Mouse (Mus musculus): Measurements from ENCODE around the gene Dennd1a. TPM values are rescaled to one million over a fixed set of nuclear protein-coding genes. Genes with fewer than 3 reads are reported as not detected.

The Dennd1a gene
- polyA plus RNA-seq, 1 experiment from 2014 or later, result 17.3 TPM

DNA sequence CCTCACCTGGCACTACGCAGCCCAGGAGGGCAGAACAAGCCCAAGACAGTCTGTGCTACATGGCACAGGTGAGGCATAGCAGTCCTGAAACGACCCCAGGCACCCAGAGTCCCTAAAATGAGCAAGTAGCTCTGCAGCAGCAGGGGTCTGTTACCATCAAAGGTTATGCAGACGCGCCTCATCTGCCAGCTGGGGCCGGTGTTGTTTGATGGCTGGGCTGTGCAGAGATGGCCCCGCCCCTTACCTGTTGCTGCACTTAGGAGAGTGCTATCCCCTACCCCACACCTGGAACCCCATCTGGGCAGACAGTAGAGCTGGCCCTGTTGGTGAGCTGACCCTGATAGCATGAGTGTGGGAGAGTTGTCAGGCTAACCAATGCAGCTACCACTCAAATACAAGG is 526.6 kb downstream of the Dennd1a start:
- H3K27me3 ChIP-seq (ENCODE audit: poor library complexity, severe bottlenecking), result peaks cover 90% of the 10 kb centered on the region
- no peak overlapping the region for H3K27ac ChIP-seq
- no peaks in the 10 kb centered on the region for H3K36me3 ChIP-seq (replicated peaks)
- no peaks in the 10 kb centered on the region for H3K9me3 ChIP-seq
- H3K4me3 ChIP-seq, result no peak overlapping the region
- H3K4me1 ChIP-seq, result peaks cover 46% of the 10 kb centered on the region
- no peak for DNase-seq (ENCODE audit: extremely low spot score, low spot score)
- WGBS, result 25% methylated on average over 6 of the region's 6 CpGs

GRCm38 (mm10) chr2:37758343-37759015 is 528.7 kb downstream of the Dennd1a start:
- H3K4me1 ChIP-seq, result peaks cover 30% of the 10 kb centered on the region
- no peaks in the 10 kb centered on the region for H3K36me3 ChIP-seq (replicated peaks)
- no peak for DNase-seq (ENCODE audit: extremely low spot score, low spot score)
- H3K27me3 ChIP-seq (ENCODE audit: poor library complexity, severe bottlenecking), result peaks cover 78% of the 10 kb centered on the region
- H3K27ac ChIP-seq, result peak overlapping the region; percentile 58
- 25% methylated on average over 21 of the region's 21 CpGs for WGBS
- H3K4me3 ChIP-seq, result peak overlapping the region; percentile 25
- no peaks in the 10 kb centered on the region for H3K9me3 ChIP-seq

DNA sequence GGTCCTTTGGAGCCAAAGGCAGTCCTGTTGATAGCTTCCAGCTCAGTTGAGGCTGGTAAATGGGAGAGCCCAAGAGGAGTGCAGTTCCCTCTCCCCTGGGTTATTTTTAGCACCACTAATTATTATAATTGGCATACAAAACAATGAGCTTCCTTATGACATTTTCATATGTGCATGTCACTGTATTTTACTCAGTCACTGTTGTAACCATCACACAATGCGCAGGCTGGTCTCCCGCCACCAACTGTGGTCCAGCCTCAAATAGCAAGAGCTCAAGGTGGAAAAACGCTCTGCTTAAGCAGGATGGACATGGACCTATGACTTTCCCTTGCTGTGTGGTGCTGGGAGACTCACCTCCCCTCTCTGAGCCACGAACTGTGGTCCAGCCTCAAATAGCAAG is 529.4 kb downstream of the Dennd1a start:
- peaks cover 73% of the 10 kb centered on the region for H3K27me3 ChIP-seq (ENCODE audit: poor library complexity, severe bottlenecking)
- H3K4me1 ChIP-seq, result peaks cover 27% of the 10 kb centered on the region
- 89% methylated on average over 4 of the region's 4 CpGs for WGBS
- H3K4me3 ChIP-seq, result no peak overlapping the region
- no peaks in the 10 kb centered on the region for H3K36me3 ChIP-seq (replicated peaks)
- H3K9me3 ChIP-seq, result no peaks in the 10 kb centered on the region
- DNase-seq (ENCODE audit: extremely low spot score, low spot score), result no peak
- peak overlapping the region; percentile 58 for H3K27ac ChIP-seq

- H3K9me3 ChIP-seq, result no peaks in the 10 kb centered on the region
- 87% methylated on average over 5 of the region's 5 CpGs for WGBS
- peaks cover 27% of the 10 kb centered on the region for H3K4me1 ChIP-seq
- no peak overlapping the region for H3K4me3 ChIP-seq
- H3K36me3 ChIP-seq (replicated peaks), result no peaks in the 10 kb centered on the region
- peaks cover 65% of the 10 kb centered on the region for H3K27me3 ChIP-seq (ENCODE audit: poor library complexity, severe bottlenecking)
- H3K27ac ChIP-seq, result no peak overlapping the region
- DNase-seq (ENCODE audit: extremely low spot score, low spot score), result no peak
These were observed 530.2 kb downstream of the Dennd1a start for GRCm38 (mm10) chr2:37757016-37757415.

DNA sequence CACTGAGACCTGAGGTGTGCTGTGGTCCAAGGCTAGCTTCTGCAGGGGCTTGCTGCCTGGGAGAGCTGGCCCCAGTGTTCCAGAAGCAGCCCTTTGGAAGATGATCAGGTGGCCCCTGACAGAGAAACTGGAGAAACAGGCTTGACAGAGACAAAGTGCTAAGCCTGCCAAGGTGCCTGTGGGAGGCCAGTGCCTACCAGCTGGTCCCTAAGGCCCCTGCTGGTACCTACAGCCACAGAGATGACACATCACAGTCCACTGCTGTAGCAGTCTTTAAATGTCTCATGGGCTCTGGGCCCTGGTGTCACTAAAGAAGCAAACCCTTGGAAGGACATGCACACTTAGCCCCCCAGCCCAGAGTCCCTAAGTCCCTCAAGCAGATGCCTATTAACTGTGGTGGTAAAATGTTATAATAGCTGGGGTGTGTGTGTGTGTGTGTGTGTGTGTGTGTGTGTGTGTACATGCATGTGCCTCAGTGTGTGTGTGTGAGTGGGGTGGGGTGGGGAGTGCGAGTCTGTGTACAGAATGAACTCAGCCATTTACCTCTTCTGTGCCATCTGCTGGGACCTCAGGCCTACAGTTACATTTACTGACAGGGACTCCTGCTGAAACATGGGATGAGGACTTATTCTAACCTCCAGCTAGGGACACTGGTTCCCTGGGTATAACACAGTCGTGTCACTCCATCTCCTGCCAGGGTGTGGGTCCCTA is 530.8 kb downstream of the Dennd1a start:
- Histone ChIP-seq H3K9me3 (no peaks in the 10 kb centered on the region), H3K27ac (no peak overlapping the region), H3K4me3 (no peak overlapping the region), H3K27me3 (ENCODE audit: poor library complexity, severe bottlenecking) (peaks cover 59% of the 10 kb centered on the region), H3K36me3 (replicated peaks) (no peaks in the 10 kb centered on the region), H3K4me1 (peaks cover 27% of the 10 kb centered on the region)
- 80% methylated on average over 2 of the region's 2 CpGs for WGBS
- DNase-seq (ENCODE audit: extremely low spot score, low spot score), result no peak

DNA sequence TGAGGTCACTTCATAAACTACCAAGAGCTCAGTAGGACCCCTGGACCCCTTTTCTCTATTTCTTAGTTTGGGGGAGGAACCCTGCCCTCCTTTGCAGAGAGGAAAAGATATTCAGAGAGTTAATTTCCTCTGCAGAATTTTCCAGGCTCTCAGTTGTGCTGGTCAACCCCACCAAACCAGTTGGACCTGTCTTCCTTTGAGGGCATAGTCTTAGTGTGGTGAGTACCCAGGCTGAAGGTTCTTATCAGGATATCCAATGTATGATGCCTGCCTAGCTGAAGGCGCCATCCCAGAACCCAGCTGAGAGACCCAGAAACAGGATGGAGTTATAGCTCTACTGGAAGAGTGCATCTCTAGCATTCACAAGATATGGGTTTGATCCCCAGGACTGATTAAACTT is 536.1 kb downstream of the Dennd1a start:
- H3K27ac ChIP-seq, result no peak overlapping the region
- 93% methylated on average over 1 of the region's 1 CpGs for WGBS
- peaks cover 16% of the 10 kb centered on the region for H3K27me3 ChIP-seq (ENCODE audit: poor library complexity, severe bottlenecking)
- no peak overlapping the region for H3K4me3 ChIP-seq
- no peaks in the 10 kb centered on the region for H3K9me3 ChIP-seq
- DNase-seq (ENCODE audit: extremely low spot score, low spot score), result no peak
- no peaks in the 10 kb centered on the region for H3K36me3 ChIP-seq (replicated peaks)
- peaks cover 23% of the 10 kb centered on the region for H3K4me1 ChIP-seq

DNA sequence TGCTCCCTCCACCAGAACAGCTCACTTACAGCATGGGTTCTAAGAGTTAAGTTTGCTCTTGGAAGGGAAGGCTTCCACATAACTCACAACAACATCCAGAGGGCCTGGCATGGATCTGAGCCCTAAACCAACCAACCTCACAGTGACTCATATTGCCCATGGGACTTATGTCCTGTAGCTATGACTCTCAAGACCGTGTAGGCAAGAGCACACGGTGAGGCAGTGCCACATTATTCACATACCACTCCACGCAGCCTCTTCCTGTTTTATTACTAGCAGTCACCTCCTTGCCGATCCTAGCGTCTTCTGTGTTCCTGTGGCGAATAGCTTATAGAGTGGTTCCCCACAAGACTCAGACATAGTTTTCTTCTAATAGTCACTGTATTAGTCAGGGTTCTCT is 537.9 kb downstream of the Dennd1a start:
- H3K4me3 ChIP-seq, result no peak overlapping the region
- H3K9me3 ChIP-seq, result no peaks in the 10 kb centered on the region
- H3K27ac ChIP-seq, result no peak overlapping the region
- WGBS, result 87% methylated on average over 6 of the region's 6 CpGs
- H3K27me3 ChIP-seq (ENCODE audit: poor library complexity, severe bottlenecking), result 0 out of 2 replicates have a peak, but pooled peaks cover 9% of the 10 kb centered on the region
- no peak for DNase-seq (ENCODE audit: extremely low spot score, low spot score)
- H3K36me3 ChIP-seq (replicated peaks), result no peaks in the 10 kb centered on the region
- peaks cover 17% of the 10 kb centered on the region for H3K4me1 ChIP-seq

Small RNA genes lying within 50 kb of the gene (microRNA-seq; reads per million reads assigned to microRNA genes)
- gene Gm44455, result not detected

Other genes starting within 250 kb of the Dennd1a start
- gene Lhx2, start 51.9 kb upstream of the Dennd1a start, polyA plus RNA-seq (2016; fragmentation: Nextera tagmentation; extraction: Ambion mirVana), result 108 and 115 TPM in 2 replicates
- 120 and 134 TPM in 2 replicates for gene Nek6, start 224.3 kb upstream of the Dennd1a start, polyA plus RNA-seq (2016; fragmentation: Nextera tagmentation; extraction: Ambion mirVana)